Mouse (Mus musculus): ENCODE measurements at regions not wholly inside any gene's neighbourhood (a gene's known extent, or its start where the extent isn't known, plus 50 kb on each side); places are given as distances from the start of the nearest gene placed in this dataset.

- DNase-seq (ENCODE audit: low spot score in 2 of 2): no peak
Observed at GRCm38 (mm10) chrX:58244544-58244943, 222.0 kb downstream of the Zic3 start.

- DNase-seq (ENCODE audit: low spot score in 2 of 2): peak; percentile 4 to 12
Observed at GRCm38 (mm10) chrX:58256043-58256442, 233.5 kb downstream of the Zic3 start.

DNA sequence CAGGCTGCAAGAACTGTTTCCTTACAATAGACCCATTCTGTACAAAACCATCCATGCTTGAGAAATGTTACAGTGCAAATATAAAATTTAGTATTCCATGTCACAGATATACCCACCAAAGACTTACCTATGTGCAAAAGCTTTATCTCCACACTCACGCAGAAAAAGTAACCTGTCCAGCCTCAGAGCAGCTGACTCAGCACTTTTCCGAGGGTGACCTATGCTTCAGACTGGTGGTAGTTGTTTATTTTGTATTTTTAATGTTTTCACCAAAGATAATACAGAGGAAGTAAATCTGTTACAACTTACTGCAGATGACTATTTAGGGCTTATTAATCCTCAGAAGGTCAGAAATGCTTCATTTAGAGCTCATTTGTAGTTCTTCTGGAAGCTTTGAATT is 260.4 kb downstream of the Zic3 start:
- DNase-seq (ENCODE audit: low spot score in 2 of 2): no peak

GRCm38 (mm10) chrX:58322832-58323231 is 300.3 kb downstream of the Zic3 start:
- no peak for DNase-seq (ENCODE audit: low spot score in 2 of 2)

- DNase-seq (ENCODE audit: low spot score in 2 of 2): no peak
Observed at GRCm38 (mm10) chrX:58351606-58352005, 329.1 kb downstream of the Zic3 start.

- DNase-seq (ENCODE audit: low spot score in 2 of 2): peak in 1 of 2 experiments; percentile 40
Observed at GRCm38 (mm10) chrX:58377926-58378325, 355.4 kb downstream of the Zic3 start.
